Mouse (Mus musculus) bone marrow, adult 2 months (tissue): ENCODE results near the gene Mrc2.

Source experiments
- CTCF ChIP-seq: fragments of 200-500 bp; IDR thresholded peaks from 2 replicates; pipeline ENCODE4 v1.5.1; 2011; ENCODE audit warnings: low read length, control low read depth; ENCODE audit not compliant: control insufficient read depth, insufficient read depth
- POLR2A ChIP-seq: fragments of 200-500 bp; IDR thresholded peaks from 2 replicates; pipeline ENCODE4 v1.6.1; 2011; ENCODE audit warnings: low read depth, mild to moderate bottlenecking, control low read depth, low read length, borderline replicate concordance; ENCODE audit not compliant: control insufficient read depth

GRCm38 (mm10) chr11:105291681-105292123, 741 bp upstream of the Mrc2 start:
- TF ChIP-seq CTCF (no peak), POLR2A (no peak)
